Mouse (Mus musculus) limb, embryonic 14.5 days (tissue): ENCODE data around the gene 4931409K22Rik. TPM values are rescaled to one million over a fixed set of nuclear protein-coding genes. Genes with fewer than 3 reads are reported as not detected.
A peak's percentile ranks its signal among the peaks of the same experiment; 100 is the strongest.

Experiments used
- ATAC-seq: fragments of 200-750 bp; cut with Nextera tagmentation; 2 replicates; pipeline ENCODE4 v1.8.0; 2017; ENCODE audit warnings: low read depth, moderate number of reproducible peaks, moderate TSS enrichment; ENCODE audit not compliant: low FRiP score
- DNase-seq: peaks from one replicate; pipeline ENCODE4 v3.0.0-alpha.2; 2015; ENCODE audit warnings: low spot score
- H3K27ac ChIP-seq: fragments of 300-500 bp; sonication (generic); replicated peaks from 2 replicates; pipeline ENCODE4 v1.5.1; 2014; ENCODE audit warnings: low read depth, mild to moderate bottlenecking, low read length, moderate library complexity, mixed read lengths
- H3K27me3 ChIP-seq: fragments of 300-500 bp; sonication (generic); 2 replicates; pipeline ENCODE4 v1.6.1; 2014; ENCODE audit warnings: low read length, mixed read lengths; ENCODE audit not compliant: control insufficient read depth, insufficient read depth
- H3K36me3 ChIP-seq: fragments of 300-500 bp; sonication (generic); 2 replicates; pipeline ENCODE4 v1.6.1; 2014; ENCODE audit warnings: mild to moderate bottlenecking, low read length, moderate library complexity, mixed read lengths; ENCODE audit not compliant: control insufficient read depth, insufficient read depth
- H3K4me1 ChIP-seq: fragments of 300-500 bp; sonication (generic); 2 replicates; pipeline ENCODE4 v1.6.1; 2014; ENCODE audit warnings: antibody characterized with exemption, low read length, mixed read lengths; ENCODE audit not compliant: control insufficient read depth, insufficient read depth
- H3K4me2 ChIP-seq: fragments of 300-500 bp; sonication (generic); replicated peaks from 2 replicates; pipeline ENCODE4 v1.6.1; 2014; ENCODE audit warnings: low read depth, mild to moderate bottlenecking, low read length, moderate library complexity; ENCODE audit not compliant: severe bottlenecking
- H3K4me3 ChIP-seq: fragments of 300-500 bp; sonication (generic); replicated peaks from 2 replicates; pipeline ENCODE4 v1.5.1; 2014; ENCODE audit warnings: low read length
- H3K9ac ChIP-seq: fragments of 300-500 bp; sonication (generic); 2 replicates; pipeline ENCODE4 v1.6.1; 2014; ENCODE audit warnings: mild to moderate bottlenecking, low read depth, low read length, moderate library complexity; ENCODE audit not compliant: severe bottlenecking
- H3K9me3 ChIP-seq: fragments of 300-500 bp; sonication (generic); 2 replicates; pipeline ENCODE4 v1.6.1; 2016; ENCODE audit warnings: low read length; ENCODE audit not compliant: control insufficient read depth
- POLR2A ChIP-seq: fragments of 200-500 bp; IDR thresholded peaks from 2 replicates; pipeline ENCODE4 v1.8.0; 2012; ENCODE audit warnings: inconsistent platforms, mild to moderate bottlenecking, moderate library complexity, borderline replicate concordance; ENCODE audit not compliant: insufficient read depth, insufficient read length; ENCODE audit errors: extremely low read depth
- WGBS: fragments of 180-500 bp; shearing (Covaris S2); extraction: QIAGEN DNeasy Blood & Tissue Kit; methylation state at CpG from one replicate; pipeline ENCODE4 v1.1.7; 2014; 5-methylcytosine and 5-hydroxymethylcytosine counted together
- microRNA counts: library from miRNA; unstranded; fragments of <30 nt; microRNA quantifications from one replicate; lab custom pipeline; 2016
- microRNA-seq: library from miRNA; unstranded; fragments of <30 nt; microRNA quantifications from one replicate; pipeline ENCODE4, GENCODE M21; 2016
- polyA plus RNA-seq, 2 experiments: library from polyadenylated mRNA; depleted of rRNA in 1 of 2; stranded (reverse) in 1 of 2; unstranded in 1 of 2; fragments of >200 nt; fragmentation: Nextera tagmentation in 1 of 2; extraction: Ambion mirVana in 1 of 2; gene quantifications; 2 replicates each; pipeline versions ENCODE4 v1.2.1 to v1.2.3; 2012 to 2014

4931409K22Rik gene
- polyA plus RNA-seq, 2 experiments, result 0.12 to 0.35 TPM

DNA sequence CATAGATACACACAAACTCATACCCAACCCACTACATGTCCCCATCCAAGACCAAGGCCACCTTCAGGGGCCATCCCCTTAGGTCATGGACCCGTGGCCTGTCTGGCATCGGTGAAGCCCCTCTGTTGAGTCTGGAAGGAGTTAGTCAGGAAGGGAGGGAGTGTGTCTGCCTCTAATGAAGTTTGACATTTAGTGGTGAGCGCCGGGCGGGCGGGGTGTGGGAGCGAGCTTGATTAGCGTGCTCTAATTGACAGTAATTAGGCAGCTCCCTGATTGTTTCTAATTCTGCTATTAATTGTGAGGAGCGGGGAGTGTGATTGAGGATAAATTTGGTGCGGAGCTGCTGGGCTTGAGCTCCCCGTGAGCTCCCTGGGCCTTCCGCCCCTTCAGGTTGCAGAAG lies 59.1 kb downstream of the 4931409K22Rik start:
- WGBS, result 67% methylated on average over 12 of the region's 12 CpGs
- Histone ChIP-seq H3K27me3 (no peaks in the 10 kb centered on the region), H3K36me3 (peaks cover 97% of the 10 kb centered on the region), H3K9ac (no peak overlapping the region), H3K9me3 (no peaks in the 10 kb centered on the region), H3K4me2 (no peak overlapping the region), H3K27ac (no peak overlapping the region), H3K4me3 (no peak overlapping the region), H3K4me1 (no peaks in the 10 kb centered on the region)
- ATAC-seq, result no peak
- no peak for DNase-seq
- no peak for TF ChIP-seq POLR2A

DNA sequence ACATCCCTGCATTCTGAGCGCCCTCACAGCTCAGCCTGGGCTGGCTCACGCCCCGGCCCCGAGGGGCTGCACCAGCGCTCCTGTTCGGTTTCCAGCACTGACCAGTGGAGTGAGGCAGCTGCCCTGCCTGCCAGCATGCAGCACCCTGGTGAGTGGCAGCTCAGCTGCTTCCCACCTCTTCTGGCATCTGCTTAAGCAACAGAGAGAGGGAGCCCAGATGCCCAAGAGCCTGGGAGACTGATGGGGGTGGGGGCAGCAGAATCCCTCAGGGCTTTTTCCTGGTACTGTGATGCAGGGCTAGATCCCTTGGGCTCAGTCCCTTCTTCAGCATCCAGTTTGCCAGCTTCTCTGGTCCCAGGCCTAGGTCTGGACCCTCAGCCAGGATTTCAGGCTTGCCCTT lies 59.9 kb downstream of the 4931409K22Rik start:
- DNase-seq, result no peak
- ATAC-seq, result no peak
- peaks cover 97% of the 10 kb centered on the region for H3K36me3 ChIP-seq
- H3K4me1 ChIP-seq, result no peaks in the 10 kb centered on the region
- no peak for TF ChIP-seq POLR2A
- 73% methylated on average over 6 of the region's 6 CpGs for WGBS
- H3K9me3 ChIP-seq, result no peaks in the 10 kb centered on the region
- H3K9ac ChIP-seq, result no peak overlapping the region
- H3K27ac ChIP-seq, result no peak overlapping the region
- H3K27me3 ChIP-seq, result no peaks in the 10 kb centered on the region
- H3K4me3 ChIP-seq, result no peak overlapping the region
- no peak overlapping the region for H3K4me2 ChIP-seq

DNA sequence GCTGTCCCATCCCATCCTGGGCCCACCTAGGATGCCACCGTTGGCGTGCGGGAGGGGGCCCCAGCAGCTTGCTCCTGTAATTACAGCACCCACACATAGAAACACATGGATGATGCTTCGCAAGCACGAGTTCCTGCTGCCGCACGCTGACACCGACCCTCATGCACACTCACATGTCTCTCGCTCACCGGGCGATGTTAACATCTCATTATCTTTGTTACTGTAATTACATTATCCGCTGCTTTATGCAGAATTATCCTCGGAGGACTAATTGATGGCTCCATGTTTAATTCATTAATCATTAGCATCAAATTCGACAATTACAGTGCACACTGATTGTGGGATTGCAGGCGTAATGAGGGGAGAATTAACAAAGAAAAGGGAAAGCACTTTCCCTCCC lies 61.6 kb downstream of the 4931409K22Rik start:
- H3K4me3 ChIP-seq, result no peak overlapping the region
- H3K36me3 ChIP-seq, result peaks cover 97% of the 10 kb centered on the region
- ATAC-seq (no peak), DNase-seq (no peak)
- 89% methylated on average over 15 of the region's 15 CpGs for WGBS
- no peaks in the 10 kb centered on the region for H3K27me3 ChIP-seq
- TF ChIP-seq POLR2A, result no peak
- H3K9me3 ChIP-seq, result no peaks in the 10 kb centered on the region
- no peak overlapping the region for H3K4me2 ChIP-seq
- H3K9ac ChIP-seq, result no peak overlapping the region
- no peak overlapping the region for H3K27ac ChIP-seq
- H3K4me1 ChIP-seq, result no peaks in the 10 kb centered on the region

MicroRNAs within 50 kb of the gene (microRNA counts, 519-probe panel; counts per million panel counts)
- microRNA mmu-miR-671-3p (lab: Ali Mortazavi, UCI) (not detected), microRNA mmu-miR-671-5p (lab: Ali Mortazavi, UCI) (not detected)

Small RNAs within 50 kb of the gene (microRNA-seq; reads per million reads assigned to microRNA genes)
- gene Mir671, result 625 reads per million, percentile 68 among the genes with 10 or more reads in this experiment

Other genes with a start within 250 kb of the 4931409K22Rik start
- gene Kcnh2, start 205.2 kb downstream of the 4931409K22Rik start, polyA plus RNA-seq (2012; rRNA removed), result 16.2 and 26.5 TPM in 2 replicates
- 2.8 and 3.8 TPM in 2 replicates for gene Kcnh2, start 205.2 kb downstream of the 4931409K22Rik start, polyA plus RNA-seq (2014; fragmentation: Nextera tagmentation; extraction: Ambion mirVana)
- gene Nos3, start 192.0 kb downstream of the 4931409K22Rik start, polyA plus RNA-seq (2012; rRNA removed), result 7.3 and 7.4 TPM in 2 replicates
- 4.8 and 6.1 TPM in 2 replicates for gene Nos3, start 192.0 kb downstream of the 4931409K22Rik start, polyA plus RNA-seq (2014; fragmentation: Nextera tagmentation; extraction: Ambion mirVana)
- 1.7 and 2.4 TPM in 2 replicates for gene Atg9b, start 164.7 kb downstream of the 4931409K22Rik start, polyA plus RNA-seq (2012; rRNA removed)
- 0.54 and 1.3 TPM in 2 replicates for gene Atg9b, start 164.7 kb downstream of the 4931409K22Rik start, polyA plus RNA-seq (2014; fragmentation: Nextera tagmentation; extraction: Ambion mirVana)
- 45.3 and 58.3 TPM in 2 replicates for gene Abcb8, start 163.1 kb downstream of the 4931409K22Rik start, polyA plus RNA-seq (2012; rRNA removed)
- gene Abcb8, start 163.1 kb downstream of the 4931409K22Rik start, polyA plus RNA-seq (2014; fragmentation: Nextera tagmentation; extraction: Ambion mirVana), result 35.8 and 37.3 TPM in 2 replicates
- gene Asic3, start 143.4 kb downstream of the 4931409K22Rik start, polyA plus RNA-seq (2012; rRNA removed), result 3.0 and 6.2 TPM in 2 replicates
- 0.36 and 1.2 TPM in 2 replicates for gene Asic3, start 143.4 kb downstream of the 4931409K22Rik start, polyA plus RNA-seq (2014; fragmentation: Nextera tagmentation; extraction: Ambion mirVana)
- gene Cdk5, start 133.3 kb downstream of the 4931409K22Rik start, polyA plus RNA-seq (2012; rRNA removed), result 127 and 165 TPM in 2 replicates
- 51.7 TPM in 2 replicates for gene Cdk5, start 133.3 kb downstream of the 4931409K22Rik start, polyA plus RNA-seq (2014; fragmentation: Nextera tagmentation; extraction: Ambion mirVana)
- gene Slc4a2, start 133.0 kb downstream of the 4931409K22Rik start, polyA plus RNA-seq (2012; rRNA removed), result 69.1 and 84.1 TPM in 2 replicates
- 30.0 and 37.1 TPM in 2 replicates for gene Slc4a2, start 133.0 kb downstream of the 4931409K22Rik start, polyA plus RNA-seq (2014; fragmentation: Nextera tagmentation; extraction: Ambion mirVana)
- gene Fastk, start 111.5 kb downstream of the 4931409K22Rik start, polyA plus RNA-seq (2012; rRNA removed), result 295 and 397 TPM in 2 replicates
- gene Fastk, start 111.5 kb downstream of the 4931409K22Rik start, polyA plus RNA-seq (2014; fragmentation: Nextera tagmentation; extraction: Ambion mirVana), result 113 and 120 TPM in 2 replicates
- gene Tmub1, start 109.0 kb downstream of the 4931409K22Rik start, polyA plus RNA-seq (2012; rRNA removed), result 29.8 and 35.5 TPM in 2 replicates
- 23.2 and 23.5 TPM in 2 replicates for gene Tmub1, start 109.0 kb downstream of the 4931409K22Rik start, polyA plus RNA-seq (2014; fragmentation: Nextera tagmentation; extraction: Ambion mirVana)
- gene Agap3, start 104.6 kb downstream of the 4931409K22Rik start, polyA plus RNA-seq (2012; rRNA removed), result 103 and 114 TPM in 2 replicates
- gene Agap3, start 104.6 kb downstream of the 4931409K22Rik start, polyA plus RNA-seq (2014; fragmentation: Nextera tagmentation; extraction: Ambion mirVana), result 57.9 and 61.7 TPM in 2 replicates
- gene Gbx1, start 29.6 kb downstream of the 4931409K22Rik start, polyA plus RNA-seq (2012; rRNA removed), result 0.04 and 0.05 TPM in 2 replicates
- gene Gbx1, start 29.6 kb downstream of the 4931409K22Rik start, polyA plus RNA-seq (2014; fragmentation: Nextera tagmentation; extraction: Ambion mirVana), result not detected in 2 replicates
- gene Asb10, start 15.8 kb downstream of the 4931409K22Rik start, polyA plus RNA-seq (2012; rRNA removed), result 2.7 and 3.8 TPM in 2 replicates
- gene Asb10, start 15.8 kb downstream of the 4931409K22Rik start, polyA plus RNA-seq (2014; fragmentation: Nextera tagmentation; extraction: Ambion mirVana), result 0.62 and 1.1 TPM in 2 replicates
- gene Abcf2, start 20.7 kb upstream of the 4931409K22Rik start, polyA plus RNA-seq (2012; rRNA removed), result 81.0 and 82.5 TPM in 2 replicates
- gene Abcf2, start 20.7 kb upstream of the 4931409K22Rik start, polyA plus RNA-seq (2014; fragmentation: Nextera tagmentation; extraction: Ambion mirVana), result 94.3 TPM in 2 replicates
- gene Chpf2, start 29.9 kb upstream of the 4931409K22Rik start, polyA plus RNA-seq (2012; rRNA removed), result 56.2 and 57.0 TPM in 2 replicates
- 21.3 and 23.1 TPM in 2 replicates for gene Chpf2, start 29.9 kb upstream of the 4931409K22Rik start, polyA plus RNA-seq (2014; fragmentation: Nextera tagmentation; extraction: Ambion mirVana)
- 91.5 and 93.6 TPM in 2 replicates for gene Smarcd3, start 67.6 kb upstream of the 4931409K22Rik start, polyA plus RNA-seq (2012; rRNA removed)
- gene Smarcd3, start 67.6 kb upstream of the 4931409K22Rik start, polyA plus RNA-seq (2014; fragmentation: Nextera tagmentation; extraction: Ambion mirVana), result 52.7 and 59.6 TPM in 2 replicates
- 37.1 and 39.4 TPM in 2 replicates for gene Nub1, start 128.7 kb upstream of the 4931409K22Rik start, polyA plus RNA-seq (2012; rRNA removed)
- 33.4 and 35.1 TPM in 2 replicates for gene Nub1, start 128.7 kb upstream of the 4931409K22Rik start, polyA plus RNA-seq (2014; fragmentation: Nextera tagmentation; extraction: Ambion mirVana)
- gene Wdr86, start 173.9 kb upstream of the 4931409K22Rik start, polyA plus RNA-seq (2012; rRNA removed), result 37.5 and 59.4 TPM in 2 replicates
- 25.4 and 32.0 TPM in 2 replicates for gene Wdr86, start 173.9 kb upstream of the 4931409K22Rik start, polyA plus RNA-seq (2014; fragmentation: Nextera tagmentation; extraction: Ambion mirVana)
- gene Crygn, start 201.2 kb upstream of the 4931409K22Rik start, polyA plus RNA-seq (2012; rRNA removed), result 0.09 TPM in 1 of 2 replicates, not detected in the other
- gene Crygn, start 201.2 kb upstream of the 4931409K22Rik start, polyA plus RNA-seq (2014; fragmentation: Nextera tagmentation; extraction: Ambion mirVana), result 1.0 and 2.3 TPM in 2 replicates